Mouse (Mus musculus): ENCODE measurements around the gene Fbxo24.

DNA sequence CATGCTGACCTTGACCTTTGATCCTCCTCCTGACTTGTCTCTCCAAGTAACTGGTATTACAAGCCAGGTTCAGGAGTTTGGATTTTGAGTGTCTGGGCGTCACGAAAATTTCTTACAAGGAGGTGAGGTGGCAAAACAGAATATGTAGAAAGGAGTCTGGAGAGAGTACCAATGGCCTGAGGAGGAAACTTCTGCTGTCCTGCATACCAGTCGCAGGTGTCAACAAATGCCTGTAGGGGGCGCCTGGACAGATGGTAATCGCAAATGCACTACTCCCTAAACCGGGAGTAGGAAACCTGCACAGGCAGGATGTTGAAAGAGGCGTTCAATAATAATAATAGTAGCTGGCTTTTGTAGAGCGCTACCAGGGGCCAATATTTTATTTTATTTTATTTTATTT lies 43.8 kb downstream of the Fbxo24 start:
- peak; percentile 72 for TF ChIP-seq CTCF (conservative IDR thresholded peaks at IDR 0.05; ENCODE audit: low read length)
- no peak for TF ChIP-seq POU5F1 (IDR thresholded peaks at IDR 0.05; ENCODE audit: borderline replicate concordance, low read length)
- no peak for TF ChIP-seq NANOG (IDR thresholded peaks at IDR 0.05; ENCODE audit: borderline replicate concordance, low read length)
